Mouse (Mus musculus): ENCODE measurements around the gene Pim2. TPM values are rescaled to one million over a fixed set of nuclear protein-coding genes. Genes with fewer than 3 reads are reported as not detected.
"Not testable (repeated sequence)": the region's sequence is repeated elsewhere in the genome, so short reads cannot be mapped to it uniquely, and the experiment has no call there.

Gene Pim2
- total and polyA plus RNA-seq, 2 experiments from 2014 or later = 2.4 to 15.9 TPM

DNA sequence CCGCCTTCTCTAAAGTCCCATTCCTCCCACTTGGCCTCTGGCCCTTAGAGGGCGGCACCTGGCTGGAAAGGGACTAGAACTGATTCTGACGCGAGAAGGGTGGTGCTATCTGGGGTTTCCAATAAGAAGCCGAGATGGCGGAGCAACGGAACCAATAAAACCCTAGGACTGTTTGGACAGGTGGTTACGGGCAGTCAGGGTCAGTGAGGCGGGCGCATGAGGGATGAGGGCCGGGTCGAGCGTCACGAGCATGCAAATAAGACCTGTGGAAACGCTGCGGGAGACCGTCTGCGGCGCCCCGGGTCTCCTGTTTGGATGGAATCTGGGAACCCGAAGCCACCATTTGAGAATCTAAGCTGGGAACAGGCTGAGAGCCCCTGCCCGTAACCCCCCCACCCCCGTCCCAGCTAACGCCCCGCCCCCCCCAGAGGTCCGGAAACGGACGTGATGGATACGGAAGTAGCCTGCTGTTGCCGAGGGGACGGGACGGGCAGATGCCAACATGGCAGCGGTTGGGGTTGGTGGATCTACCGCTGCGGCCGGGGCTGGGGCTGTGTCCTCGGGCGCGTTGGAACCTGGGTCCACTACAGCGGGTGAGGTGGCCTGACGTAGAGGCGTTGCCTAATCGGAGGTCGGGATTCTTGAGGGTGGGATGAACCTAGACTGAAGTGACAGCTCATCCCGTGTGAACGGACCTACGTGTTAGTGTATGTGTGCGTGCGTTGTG lies 5.9 kb downstream of the Pim2 start, which contains the start of gene Slc35a2:
Gene Slc35a2, plus strand, starts transcription at position 188 of the 727 bp plus-strand sequence.
- peak within 1 kb of the TSS; percentile 59 for H3K4me3 ChIP-seq (ENCODE audit: low read depth, low read length)
- no peaks in the 10 kb centered on the region for H3K27me3 ChIP-seq (ENCODE audit: control insufficient read depth, insufficient read depth, low read length)
- peak within 1 kb of the TSS; percentile 70 for H3K4me2 ChIP-seq (ENCODE audit: low read depth, low read length)
- no peaks in the 10 kb centered on the region for H3K4me1 ChIP-seq (ENCODE audit: control insufficient read depth, insufficient read depth)
- DNase-seq (ENCODE audit: low spot score) (peak; percentile 95), ATAC-seq (ENCODE audit: insufficient read depth, low read depth) (peak; percentile 96)
- TF ChIP-seq CTCF (IDR thresholded peaks at IDR 0.05; ENCODE audit: low read depth) (peak; percentile 19; the same call in 1 of the 2 replicates), EP300 (IDR thresholded peaks at IDR 0.05; ENCODE audit: low read depth) (no peak)
- peak within 1 kb of the TSS; percentile 81 for H3K27ac ChIP-seq (ENCODE audit: low read depth)
- no peaks in the 10 kb centered on the region for H3K36me3 ChIP-seq (replicated peaks; ENCODE audit: control insufficient read depth, insufficient read depth, low read length)
- H3K9me3 ChIP-seq (replicated peaks; ENCODE audit: control insufficient read depth, low read length) = no peaks in the 10 kb centered on the region
- WGBS = 14% methylated on average over 48 of the region's 49 CpGs
- no peak within 1 kb of the TSS; the same call in 1 of the 2 replicates for H3K9ac ChIP-seq (replicated peaks; ENCODE audit: low read depth, low read length)

DNA sequence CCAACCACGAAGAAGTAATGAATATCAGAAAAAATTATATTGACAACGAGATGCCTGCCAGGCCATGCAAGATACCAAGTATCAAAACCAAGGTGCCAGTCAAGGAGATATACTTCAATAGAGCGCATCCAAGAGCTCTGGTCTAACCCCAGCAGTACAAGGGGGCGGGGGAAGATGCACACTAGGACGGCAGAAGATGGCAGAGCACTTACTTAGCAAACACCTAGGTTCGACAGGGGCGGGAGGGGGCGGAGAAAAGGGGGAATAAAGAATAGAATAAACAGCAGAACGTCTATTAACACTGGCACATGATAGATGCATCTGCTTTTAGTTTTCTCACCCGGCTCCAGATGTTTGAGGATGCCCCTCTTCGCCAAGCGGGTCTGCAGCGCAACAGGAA lies 20.1 kb downstream of the Pim2 start:
- DNase-seq (ENCODE audit: low spot score) (no peak), ATAC-seq (ENCODE audit: insufficient read depth, low read depth) (no peak)
- TF ChIP-seq CTCF (IDR thresholded peaks at IDR 0.05; ENCODE audit: low read depth) = no peak
- no peak for TF ChIP-seq EP300 (IDR thresholded peaks at IDR 0.05; ENCODE audit: low read depth)
- peak overlapping the region; percentile 67 for H3K4me3 ChIP-seq (ENCODE audit: low read depth, low read length)
- H3K36me3 ChIP-seq (replicated peaks; ENCODE audit: control insufficient read depth, insufficient read depth, low read length) = peaks cover 11% of the 10 kb centered on the region; the same call in 1 of the 2 replicates
- peak overlapping the region; percentile 55 for H3K9ac ChIP-seq (replicated peaks; ENCODE audit: low read depth, low read length)
- H3K9me3 ChIP-seq (replicated peaks; ENCODE audit: control insufficient read depth, low read length) = no peaks in the 10 kb centered on the region
- WGBS = 24% methylated on average over 13 of the region's 13 CpGs
- peak overlapping the region; percentile 88 for H3K27ac ChIP-seq (ENCODE audit: low read depth)
- H3K27me3 ChIP-seq (ENCODE audit: control insufficient read depth, insufficient read depth, low read length) = no peaks in the 10 kb centered on the region
- no peaks in the 10 kb centered on the region for H3K4me1 ChIP-seq (ENCODE audit: control insufficient read depth, insufficient read depth)
- H3K4me2 ChIP-seq (ENCODE audit: low read depth, low read length) = peak overlapping the region; percentile 69

DNA sequence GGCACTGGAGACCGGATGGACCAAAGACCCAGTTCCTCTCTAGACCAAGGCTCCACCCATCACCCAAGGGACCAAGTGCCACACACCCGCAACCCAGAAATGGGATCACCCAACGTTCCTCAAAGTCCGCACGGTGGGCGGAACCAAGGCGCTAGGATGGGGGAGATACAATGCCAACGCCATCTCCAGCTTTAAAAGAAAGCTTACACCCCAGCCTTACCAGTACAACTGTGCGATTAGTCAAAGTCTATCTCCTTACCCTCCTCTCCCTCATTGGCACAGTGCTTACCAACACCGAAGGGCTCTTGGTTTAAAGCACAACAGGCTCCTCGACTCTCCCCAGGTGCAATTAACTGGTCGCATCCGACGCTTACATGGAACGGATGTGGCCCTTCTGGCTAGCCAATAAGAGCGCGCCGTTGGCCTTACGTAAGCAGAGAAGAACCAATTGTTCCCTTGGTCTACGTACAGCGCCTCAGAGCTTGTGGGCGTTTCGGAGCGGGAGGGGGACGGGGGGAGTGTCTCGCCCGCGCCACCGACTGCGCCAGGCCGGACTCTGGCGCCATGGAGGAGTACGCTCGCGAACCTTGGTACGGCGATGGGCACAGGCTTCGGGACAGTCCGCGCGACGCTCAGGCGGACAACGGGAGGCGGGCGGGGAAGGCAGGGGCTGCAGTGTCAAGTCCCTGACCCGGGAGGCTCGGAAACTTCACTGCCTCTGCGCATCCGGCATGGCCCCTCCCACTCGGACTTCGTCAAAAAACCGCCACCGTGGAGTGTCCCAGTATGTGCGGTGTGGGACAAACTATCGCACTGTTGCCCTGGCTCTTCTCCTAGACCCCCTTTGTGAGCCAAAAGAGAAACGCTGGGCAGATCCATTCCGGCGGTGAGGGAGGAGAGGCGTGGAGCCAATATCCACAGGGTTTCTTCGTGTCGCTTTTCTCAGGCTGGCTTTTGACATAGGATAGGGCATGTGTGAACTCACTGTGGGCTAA lies 21.1 kb downstream of the Pim2 start, which contains the start of the genes Pqbp1 and Timm17b:
Gene Pqbp1, minus strand, starts transcription at position 390 of the 995 bp plus-strand sequence.
Gene Timm17b, plus strand, starts transcription at position 478 of the 995 bp plus-strand sequence.
- Histone ChIP-seq H3K4me1 (ENCODE audit: control insufficient read depth, insufficient read depth) (no peaks in the 10 kb centered on the region), H3K27ac (ENCODE audit: low read depth) (peak within 1 kb of the TSS; percentile 88), H3K36me3 (replicated peaks; ENCODE audit: control insufficient read depth, insufficient read depth, low read length) (peaks cover 14% of the 10 kb centered on the region; the same call in 1 of the 2 replicates), H3K4me2 (ENCODE audit: low read depth, low read length) (peak within 1 kb of the TSS; percentile 69), H3K9ac (replicated peaks; ENCODE audit: low read depth, low read length) (peak within 1 kb of the TSS; percentile 55), H3K4me3 (ENCODE audit: low read depth, low read length) (peak within 1 kb of the TSS; percentile 67), H3K9me3 (replicated peaks; ENCODE audit: control insufficient read depth, low read length) (no peaks in the 10 kb centered on the region), H3K27me3 (ENCODE audit: control insufficient read depth, insufficient read depth, low read length) (no peaks in the 10 kb centered on the region)
- peak; percentile 98 for ATAC-seq (ENCODE audit: insufficient read depth, low read depth)
- 15% methylated on average over 47 of the region's 62 CpGs for WGBS
- peak; percentile 89 for DNase-seq (ENCODE audit: low spot score)
- TF ChIP-seq EP300 (IDR thresholded peaks at IDR 0.05; ENCODE audit: low read depth) (peak; percentile 48; the same call in 1 of the 2 replicates), CTCF (IDR thresholded peaks at IDR 0.05; ENCODE audit: low read depth) (no peak)

DNA sequence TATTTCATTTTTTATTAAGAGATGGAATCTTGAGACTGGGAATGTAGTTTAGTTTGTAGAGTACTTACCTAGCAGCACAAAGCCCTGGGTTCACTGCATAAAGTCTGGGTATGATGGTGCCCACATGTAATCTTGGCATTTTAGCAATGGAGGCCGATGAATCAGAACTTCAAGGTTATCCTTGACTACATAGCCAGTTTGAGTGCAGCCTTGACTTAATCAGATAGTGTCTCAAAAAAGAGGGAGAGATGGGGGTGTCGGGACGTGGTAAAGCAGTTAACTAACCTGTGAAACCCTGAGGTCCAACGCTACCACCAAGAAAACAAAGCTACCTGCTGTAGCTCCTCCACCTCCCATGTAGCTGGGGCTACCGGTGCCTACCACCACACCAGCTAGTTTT lies 26.4 kb downstream of the Pim2 start:
- 74% methylated on average over 5 of the region's 5 CpGs for WGBS
- Histone ChIP-seq H3K9me3 (replicated peaks; ENCODE audit: control insufficient read depth, low read length) (no peaks in the 10 kb centered on the region), H3K27ac (ENCODE audit: low read depth) (no peak overlapping the region), H3K4me2 (ENCODE audit: low read depth, low read length) (no peak overlapping the region), H3K4me3 (ENCODE audit: low read depth, low read length) (no peak overlapping the region), H3K4me1 (ENCODE audit: control insufficient read depth, insufficient read depth) (no peaks in the 10 kb centered on the region), H3K9ac (replicated peaks; ENCODE audit: low read depth, low read length) (no peak overlapping the region), H3K36me3 (replicated peaks; ENCODE audit: control insufficient read depth, insufficient read depth, low read length) (peaks cover 13% of the 10 kb centered on the region; the same call in 1 of the 2 replicates), H3K27me3 (ENCODE audit: control insufficient read depth, insufficient read depth, low read length) (no peaks in the 10 kb centered on the region)
- TF ChIP-seq EP300 (IDR thresholded peaks at IDR 0.05; ENCODE audit: low read depth) (no peak), CTCF (IDR thresholded peaks at IDR 0.05; ENCODE audit: low read depth) (no peak)
- DNase-seq (ENCODE audit: low spot score) = no peak
- ATAC-seq (ENCODE audit: insufficient read depth, low read depth) = no peak

DNA sequence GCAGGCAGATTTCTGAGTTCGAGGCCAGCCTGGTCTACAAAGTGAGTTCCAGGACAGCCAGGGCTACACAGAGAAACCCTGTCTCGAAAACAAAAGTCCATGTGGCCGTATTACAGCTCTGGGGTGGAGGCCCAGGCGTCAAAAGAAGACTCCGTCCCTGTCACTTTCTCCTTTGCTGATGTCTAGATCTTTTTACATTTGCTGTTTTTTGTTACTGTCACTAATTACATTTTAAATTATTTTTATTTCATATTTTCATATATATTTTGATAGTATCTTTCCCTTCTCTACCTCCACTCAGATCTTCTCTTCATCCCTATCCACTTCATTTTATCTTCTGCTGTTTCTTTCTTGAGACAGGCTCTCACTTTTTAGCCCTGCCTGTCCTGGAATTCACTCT lies 29.7 kb downstream of the Pim2 start, which contains the start of gene Gm10491:
Gene Gm10491, minus strand, starts transcription at position 101 of the 400 bp plus-strand sequence.
- Histone ChIP-seq H3K9ac (replicated peaks; ENCODE audit: low read depth, low read length) (no peak within 1 kb of the TSS), H3K27me3 (ENCODE audit: control insufficient read depth, insufficient read depth, low read length) (no peaks in the 10 kb centered on the region), H3K9me3 (replicated peaks; ENCODE audit: control insufficient read depth, low read length) (no peaks in the 10 kb centered on the region), H3K36me3 (replicated peaks; ENCODE audit: control insufficient read depth, insufficient read depth, low read length) (peaks cover 13% of the 10 kb centered on the region; the same call in 1 of the 2 replicates), H3K27ac (ENCODE audit: low read depth) (no peak within 1 kb of the TSS), H3K4me2 (ENCODE audit: low read depth, low read length) (no peak within 1 kb of the TSS), H3K4me3 (ENCODE audit: low read depth, low read length) (no peak within 1 kb of the TSS), H3K4me1 (ENCODE audit: control insufficient read depth, insufficient read depth) (no peaks in the 10 kb centered on the region)
- no peak for DNase-seq (ENCODE audit: low spot score)
- 73% methylated on average over 5 of the region's 5 CpGs for whole genome bisulfite sequencing
- ATAC-seq (ENCODE audit: insufficient read depth, low read depth) = no peak
- no peak for TF ChIP-seq CTCF (IDR thresholded peaks at IDR 0.05; ENCODE audit: low read depth)
- no peak for TF ChIP-seq EP300 (IDR thresholded peaks at IDR 0.05; ENCODE audit: low read depth)

DNA sequence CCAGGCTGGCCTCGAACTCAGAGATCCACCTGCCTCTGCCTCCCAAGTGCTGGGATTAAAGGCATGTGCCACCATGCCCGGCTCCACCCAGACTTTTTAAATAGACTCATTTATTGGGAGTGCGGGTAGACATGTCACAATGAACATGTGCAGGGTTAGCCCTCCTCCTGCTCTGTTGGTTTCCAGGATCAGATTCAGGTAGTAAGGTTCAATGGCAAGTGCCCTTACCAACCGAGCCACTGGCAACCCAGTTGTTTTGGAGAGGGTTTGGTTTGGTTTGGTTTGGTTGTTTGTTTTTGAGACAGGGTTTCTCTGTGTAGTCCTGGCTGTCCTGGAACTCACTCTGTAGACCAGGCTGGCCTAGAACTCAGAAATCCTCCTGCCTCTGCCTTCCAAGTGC lies 31.2 kb downstream of the Pim2 start, which contains the start of gene Gm10490:
Gene Gm10490, plus strand, starts transcription at position 301 of the 400 bp plus-strand sequence.
- 80% methylated on average over 4 of the region's 4 CpGs for WGBS
- not testable (repeated sequence) for H3K4me3 ChIP-seq (ENCODE audit: low read depth, low read length); H3K4me2 ChIP-seq (ENCODE audit: low read depth, low read length); H3K9ac ChIP-seq (replicated peaks; ENCODE audit: low read depth, low read length); H3K27me3 ChIP-seq (ENCODE audit: control insufficient read depth, insufficient read depth, low read length); ATAC-seq (ENCODE audit: insufficient read depth, low read depth); H3K4me1 ChIP-seq (ENCODE audit: control insufficient read depth, insufficient read depth); DNase-seq (ENCODE audit: low spot score); H3K9me3 ChIP-seq (replicated peaks; ENCODE audit: control insufficient read depth, low read length); H3K27ac ChIP-seq (ENCODE audit: low read depth); H3K36me3 ChIP-seq (replicated peaks; ENCODE audit: control insufficient read depth, insufficient read depth, low read length)

Data from heart, postnatal 0 days (tissue).